Mouse (Mus musculus) E14TG2a.4 (cell line): ENCODE measurements around the gene Tcf7l1.

Experiments used
- CTCF ChIP-seq: conservative IDR thresholded peaks from 2 replicates; pipeline ENCODE4 v1.5.1; 2014; ENCODE audit warnings: low read length
- NANOG ChIP-seq: IDR thresholded peaks from 2 replicates; pipeline ENCODE4 v1.6.1; 2014; ENCODE audit warnings: borderline replicate concordance, low read length, mixed read lengths
- POU5F1 ChIP-seq: IDR thresholded peaks from 2 replicates; pipeline ENCODE4 v1.6.1; 2014; ENCODE audit warnings: low read length, borderline replicate concordance

GRCm38 (mm10) chr6:72684260-72684805 lies 104.7 kb downstream of the Tcf7l1 start:
- TF ChIP-seq CTCF (no peak), NANOG (no peak), POU5F1 (no peak)
